In genomic region chr5:51552483-51553091, GRCm38 (mm10) we compare ENCODE assay signal across 8 mouse cellular contexts. TPM values are rescaled to one million over a fixed set of nuclear protein-coding genes. Genes with fewer than 3 reads are reported as not detected.
DNase-seq lines count a peak whose midpoint lies in the region; ATAC-seq lines count a peak whose summit lies in the region.

No protein-coding gene starts in this region.

- peak overlapping the region; percentile 39 for H3K9ac ChIP-seq in hindbrain, embryonic 15.5 days

- no peaks in the 10 kb centered on the region for H3K27me3 ChIP-seq in hindbrain, embryonic 15.5 days

- H3K9me3 ChIP-seq in hindbrain, embryonic 15.5 days: no peaks in the 10 kb centered on the region

- under 1% methylated on average over 24 of the region's 24 CpGs for WGBS in hindbrain, embryonic 15.5 days

- DNase-seq in adrenal gland, adult (ENCODE audit: inconsistent age in 2 of 2, low spot score in 1 of 2): peak; percentile 72 to 93
- DNase-seq in cerebellum, postnatal 36 days: peak; percentile 23 to 25
- DNase-seq in gastrocnemius, adult 8-10 months (ENCODE audit: low spot score in 2 of 2): peak; percentile 57 to 58
- DNase-seq in layer of hippocampus, postnatal 25 days (ENCODE audit: extremely low spot score in 1 of 2, low spot score in 1 of 2): peak; percentile 13 to 27
- DNase-seq in lung, postnatal 4 days: peak; percentile 67 to 79
- peak; percentile 69 for DNase-seq in retina, embryonic 14.5 days (ENCODE audit: low spot score)
- peak; percentile 61 for DNase-seq in urinary bladder, postnatal 14 days (ENCODE audit: low spot score)

- H3K4me1 ChIP-seq in hindbrain, embryonic 15.5 days (replicated peaks): peaks cover 20% of the 10 kb centered on the region

- peak overlapping the region; percentile 67 for H3K27ac ChIP-seq in hindbrain, embryonic 15.5 days (replicated peaks)

- peak overlapping the region; percentile 41 for H3K4me3 ChIP-seq in hindbrain, embryonic 15.5 days

- H3K4me2 ChIP-seq in hindbrain, embryonic 15.5 days: peak overlapping the region; percentile 61

- H3K36me3 ChIP-seq in hindbrain, embryonic 15.5 days: no peaks in the 10 kb centered on the region

- ATAC-seq in hindbrain, embryonic 15.5 days (ENCODE audit: low FRiP score, low read depth): peak; percentile 74

RNA-seq across cellular contexts. Expression of gene Ppargc1a, which starts 14.9 kb away (rescaled TPM):
- 10 to 100 TPM; 26.3 to 47.8 (median 38.9) TPM for total RNA-seq in gastrocnemius, adult 8-10 months (2022)
- 18.4 and 23.9 TPM in 2 replicates for polyA plus RNA-seq in hindbrain, embryonic 15.5 days (2015; fragmentation: Nextera tagmentation; extraction: Ambion mirVana)
- total RNA-seq in layer of hippocampus, postnatal 25 days (2021): 10 to 100 TPM; 39.4 to 45.2 TPM

Comparison
In these comparisons a context has a peak if more than half of its experiments do, and no peak if none do; other contexts are left out.
1. Peak in every context shown above with its lines: DNase-seq, ATAC-seq, H3K4me3 ChIP-seq and H3K27ac ChIP-seq.
2. DNase-seq: peak in every context shown above with its lines; median percentile 82 in adrenal gland, adult; 73 in lung, postnatal 4 days; 69 in retina, embryonic 14.5 days; 61 in urinary bladder, postnatal 14 days; 58 in gastrocnemius, adult 8-10 months; 24 in cerebellum, postnatal 36 days; 20 in layer of hippocampus, postnatal 25 days.